Mouse (Mus musculus) ES-Bruce4 (cell line): ENCODE data around the gene Rnf181.

ENCODE experiments used
- CTCF ChIP-seq: IDR thresholded peaks from one replicate; pipeline ENCODE4 v1.8.1; 2011; ENCODE audit warnings: low read depth, low read length
- EP300 ChIP-seq: IDR thresholded peaks from 2 replicates; pipeline ENCODE4 v1.6.1; 2011; ENCODE audit warnings: low read depth, low read length; ENCODE audit not compliant: insufficient read depth
- POLR2A ChIP-seq: IDR thresholded peaks from one replicate; pipeline ENCODE4 v1.8.1; 2011; ENCODE audit warnings: low read length; ENCODE audit not compliant: insufficient read depth

DNA sequence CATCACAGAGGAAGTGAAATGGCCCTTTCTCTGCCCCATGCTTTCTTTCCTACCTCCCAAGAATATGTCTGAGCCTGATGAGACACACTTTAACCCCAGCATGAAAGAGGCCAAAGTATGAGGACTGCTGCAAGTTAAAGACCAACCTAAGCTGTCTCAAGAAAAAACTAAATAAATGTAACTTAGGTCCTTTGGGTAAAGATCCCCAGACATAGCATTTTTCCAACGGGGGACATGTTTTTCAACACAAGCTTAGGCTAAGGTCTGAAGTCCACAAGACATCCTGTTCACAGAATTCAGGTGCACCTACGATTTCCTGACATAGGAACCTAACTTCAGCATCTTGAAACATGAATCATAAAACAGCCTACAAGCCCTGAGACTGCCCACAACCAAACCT, 16.5 kb downstream of the Rnf181 start:
- TF ChIP-seq CTCF (no peak), POLR2A (no peak), EP300 (no peak)
